Mouse (Mus musculus): Measurements from ENCODE around the gene Gm17581.

DNA sequence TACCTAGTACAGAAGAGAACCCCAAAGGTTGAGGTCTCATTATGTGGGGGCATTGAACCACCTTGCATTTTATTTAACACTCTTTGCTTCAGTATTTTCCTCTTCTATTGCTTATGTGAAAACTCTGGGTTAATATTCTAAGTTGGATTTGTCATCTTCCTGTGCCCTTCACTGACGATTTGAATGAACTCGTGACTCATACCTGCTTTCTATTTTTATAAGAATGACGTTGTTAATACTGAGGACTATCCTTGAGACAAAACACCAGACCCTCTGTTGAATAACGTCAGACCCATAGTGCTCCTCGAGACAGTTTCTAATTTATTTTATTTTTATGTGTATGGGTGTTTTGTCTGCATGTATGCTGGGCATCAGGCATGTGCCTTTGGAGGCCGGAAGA is 1.3 kb upstream of the Gm17581 start:
- TF ChIP-seq POLR2A (IDR thresholded peaks at IDR 0.05; ENCODE audit: insufficient read length, low read depth) (no peak), CEBPB (IDR thresholded peaks at IDR 0.05; ENCODE audit: insufficient read depth, poor library complexity, severe bottlenecking) (no peak), MAX (IDR thresholded peaks at IDR 0.05; ENCODE audit: low read depth) (no peak), TCF12 (IDR thresholded peaks at IDR 0.05; ENCODE audit: insufficient read depth, poor library complexity, severe bottlenecking) (no peak), POLR2AphosphoS2 (IDR thresholded peaks at IDR 0.05; ENCODE audit: insufficient read length, low read depth) (no peak)
